Mouse (Mus musculus) G1E (cell line): ENCODE data around the gene Brk1. TPM values are rescaled to one million over a fixed set of nuclear protein-coding genes. Genes with fewer than 3 reads are reported as not detected.

ENCODE experiments used
- ATAC-seq: 2 replicates; pipeline ENCODE4 v1.8.0; 2016; ENCODE audit warnings: mild to moderate bottlenecking; ENCODE audit not compliant: insufficient number of reproducible peaks, poor library complexity, low FRiP score, severe bottlenecking; ENCODE audit errors: extremely low read depth
- DNase-seq: peaks from one replicate; pipeline ENCODE4 v3.0.0; 2012; ENCODE audit warnings: low spot score
- H3K27me3 ChIP-seq: 2 replicates; pipeline ENCODE4 v1.6.1; 2012; ENCODE audit warnings: mild to moderate bottlenecking, low read length, inconsistent platforms; ENCODE audit not compliant: insufficient read depth
- H3K36me3 ChIP-seq: replicated peaks from 2 replicates; pipeline ENCODE3; 2012; ENCODE audit warnings: mild to moderate bottlenecking, inconsistent platforms
- H3K4me1 ChIP-seq: 2 replicates; pipeline ENCODE4 v1.6.1; 2012; ENCODE audit warnings: low read depth, low read length, inconsistent platforms, mixed read lengths; ENCODE audit not compliant: insufficient read depth
- H3K4me3 ChIP-seq: 2 replicates; pipeline ENCODE4 v1.5.1; 2012; ENCODE audit warnings: low read depth, mild to moderate bottlenecking, inconsistent platforms, low read length, moderate library complexity, mixed read lengths
- H3K9me3 ChIP-seq: replicated peaks from 2 replicates; pipeline ENCODE4 v1.6.1; 2012; ENCODE audit warnings: inconsistent platforms
- CTCF ChIP-seq: IDR thresholded peaks from 2 replicates; pipeline ENCODE4 v1.5.1; 2012; ENCODE audit warnings: low read depth, low read length, inconsistent platforms, mixed read lengths
- GATA1 ChIP-seq: IDR thresholded peaks from 2 replicates; pipeline ENCODE4 v1.6.1; 2012; ENCODE audit warnings: borderline replicate concordance, low read length, inconsistent platforms, mixed read lengths
- GATA2 ChIP-seq: IDR thresholded peaks from 2 replicates; pipeline ENCODE4 v1.6.1; 2012; ENCODE audit warnings: low read depth, low read length, inconsistent platforms, borderline replicate concordance
- POLR2AphosphoS5 ChIP-seq: IDR thresholded peaks from 2 replicates; pipeline ENCODE4 v1.6.1; 2012; ENCODE audit warnings: low read depth, low read length, inconsistent platforms; ENCODE audit not compliant: insufficient replicate concordance
- TAL1 ChIP-seq: conservative IDR thresholded peaks from 2 replicates; pipeline ENCODE4 v1.6.1; 2012; ENCODE audit warnings: low read depth, low read length, inconsistent platforms, mixed read lengths
- polyA plus RNA-seq: library from polyadenylated mRNA; stranded (reverse); fragments of >175 nt; gene quantifications from 2 replicates; pipeline ENCODE4 v1.2.3, GENCODE M21; 2012
- total RNA-seq, 2 experiments: library from RNA; stranded (forward) in 1 of 2; stranded (reverse) in 1 of 2; fragments of 200-1000 nt in 1 of 2; fragments of >200 nt in 1 of 2; fragmentation: Nextera tagmentation in 1 of 2; gene quantifications; 2 replicates each; pipeline ENCODE4 v1.2.3; 2014 to 2017

Brk1 gene
- total and polyA plus RNA-seq, 3 experiments = 42.6 to 186 (median 167) TPM

DNA sequence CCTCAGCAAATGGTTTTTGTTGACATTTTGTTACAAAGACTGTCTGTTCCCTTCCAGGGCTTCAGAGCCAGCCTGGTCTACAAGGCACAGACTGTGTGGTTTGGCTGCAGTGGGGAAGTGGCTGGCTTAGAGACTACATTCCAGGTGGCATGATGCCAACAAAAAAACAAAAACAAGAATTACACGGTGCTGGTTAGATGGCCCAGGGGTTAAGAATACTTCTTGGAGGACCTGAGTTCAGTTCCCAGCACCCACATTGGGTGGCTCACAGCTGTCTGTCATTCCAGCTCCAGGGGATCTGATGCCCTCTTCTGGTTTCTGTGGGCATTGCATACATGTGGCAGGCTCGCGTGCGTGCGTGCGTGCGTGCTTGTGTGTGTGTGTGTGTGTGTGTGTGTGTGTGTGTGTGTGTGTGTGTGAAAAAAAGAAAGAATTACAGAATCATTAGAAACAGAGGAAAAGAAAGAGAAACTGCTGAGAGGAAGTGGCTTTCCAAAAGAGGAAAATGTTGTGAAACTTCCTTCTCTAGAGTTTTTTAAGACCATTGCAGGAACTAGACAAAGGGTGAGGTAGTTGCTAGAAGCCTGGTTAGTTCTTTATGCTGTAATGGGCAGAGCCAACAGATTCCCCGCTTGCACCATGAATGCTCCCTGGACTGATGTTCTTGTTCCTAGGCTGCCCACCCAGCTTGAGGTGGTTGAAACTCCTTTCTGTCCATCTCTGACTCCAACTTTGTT lies 58.6 kb downstream of the Brk1 start:
- H3K9me3 ChIP-seq = peaks cover 6% of the 10 kb centered on the region
- peaks cover 19% of the 10 kb centered on the region for H3K36me3 ChIP-seq
- TF ChIP-seq POLR2AphosphoS5 (no peak), GATA2 (no peak), TAL1 (no peak), GATA1 (no peak), CTCF (no peak)
- DNase-seq = no peak
- ATAC-seq = no peak
- H3K27me3 ChIP-seq = no peaks in the 10 kb centered on the region
- H3K4me1 ChIP-seq = peaks cover 17% of the 10 kb centered on the region
- H3K4me3 ChIP-seq = no peak overlapping the region

DNA sequence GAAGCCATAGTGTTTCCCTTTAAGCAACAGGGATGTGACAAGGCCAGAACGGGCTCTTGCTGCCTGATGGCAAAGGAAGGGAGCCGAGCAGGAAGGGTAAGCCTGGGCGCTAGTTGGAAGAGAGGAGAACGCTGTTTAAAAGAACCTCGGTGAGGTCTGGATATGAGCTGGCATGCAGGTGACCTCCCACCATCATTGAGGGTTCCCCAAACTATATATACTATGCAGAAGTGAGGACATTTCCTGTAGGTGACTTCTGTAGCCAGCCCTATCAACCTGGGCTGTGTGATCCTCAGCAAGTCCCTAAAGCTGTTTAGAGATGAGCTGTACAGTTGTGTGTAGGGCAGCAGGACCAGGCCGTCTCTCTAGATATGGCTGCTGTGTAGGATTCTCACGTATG lies 59.7 kb downstream of the Brk1 start:
- ATAC-seq (no peak), DNase-seq (no peak)
- H3K4me1 ChIP-seq = peaks cover 24% of the 10 kb centered on the region
- H3K36me3 ChIP-seq = peaks cover 20% of the 10 kb centered on the region
- TF ChIP-seq TAL1 (no peak), GATA2 (no peak), GATA1 (no peak), CTCF (no peak), POLR2AphosphoS5 (no peak)
- H3K4me3 ChIP-seq = no peak overlapping the region
- H3K9me3 ChIP-seq = peaks cover 6% of the 10 kb centered on the region
- H3K27me3 ChIP-seq = no peaks in the 10 kb centered on the region

Other genes starting within 250 kb of the Brk1 start
- 33.2 and 35.2 TPM in 2 replicates for gene Tada3, start 226.9 kb upstream of the Brk1 start, total RNA-seq (2014; fragmentation: Nextera tagmentation)
- 15.7 and 18.2 TPM in 2 replicates for gene Tada3, start 226.9 kb upstream of the Brk1 start, total RNA-seq (2017)
- 65.3 and 88.5 TPM in 2 replicates for gene Tada3, start 226.9 kb upstream of the Brk1 start, polyA plus RNA-seq
- 69.7 and 96.4 TPM in 2 replicates for gene Arpc4, start 226.7 kb upstream of the Brk1 start, total RNA-seq (2014; fragmentation: Nextera tagmentation)
- 263 and 271 TPM in 2 replicates for gene Arpc4, start 226.7 kb upstream of the Brk1 start, total RNA-seq (2017)
- 247 and 264 TPM in 2 replicates for gene Arpc4, start 226.7 kb upstream of the Brk1 start, polyA plus RNA-seq
- 43.3 and 47.6 TPM in 2 replicates for gene Ttll3, start 215.5 kb upstream of the Brk1 start, total RNA-seq (2014; fragmentation: Nextera tagmentation)
- 20.5 and 22.7 TPM in 2 replicates for gene Ttll3, start 215.5 kb upstream of the Brk1 start, total RNA-seq (2017)
- 10.2 and 15.1 TPM in 2 replicates for gene Ttll3, start 215.5 kb upstream of the Brk1 start, polyA plus RNA-seq
- gene Rpusd3, start 185.4 kb upstream of the Brk1 start, total RNA-seq (2014; fragmentation: Nextera tagmentation) = 8.7 and 20.2 TPM in 2 replicates
- 7.7 and 8.5 TPM in 2 replicates for gene Rpusd3, start 185.4 kb upstream of the Brk1 start, total RNA-seq (2017)
- 113 TPM in 2 replicates for gene Rpusd3, start 185.4 kb upstream of the Brk1 start, polyA plus RNA-seq
- gene Cidec, start 169.0 kb upstream of the Brk1 start, total RNA-seq (2014; fragmentation: Nextera tagmentation) = not detected in 2 replicates
- 0.06 and 0.27 TPM in 2 replicates for gene Cidec, start 169.0 kb upstream of the Brk1 start, total RNA-seq (2017)
- not detected in 2 replicates for gene Cidec, start 169.0 kb upstream of the Brk1 start, polyA plus RNA-seq
- gene Jagn1, start 162.2 kb upstream of the Brk1 start, total RNA-seq (2014; fragmentation: Nextera tagmentation) = 19.4 and 21.7 TPM in 2 replicates
- 12.9 and 14.0 TPM in 2 replicates for gene Jagn1, start 162.2 kb upstream of the Brk1 start, total RNA-seq (2017)
- gene Jagn1, start 162.2 kb upstream of the Brk1 start, polyA plus RNA-seq = 5.6 and 6.3 TPM in 2 replicates
- gene Il17re, start 146.3 kb upstream of the Brk1 start, total RNA-seq (2014; fragmentation: Nextera tagmentation) = not detected in 2 replicates
- gene Il17re, start 146.3 kb upstream of the Brk1 start, total RNA-seq (2017) = 0.17 and 0.22 TPM in 2 replicates
- not detected in 2 replicates for gene Il17re, start 146.3 kb upstream of the Brk1 start, polyA plus RNA-seq
- not detected in 2 replicates for gene Il17rc, start 133.3 kb upstream of the Brk1 start, total RNA-seq (2014; fragmentation: Nextera tagmentation)
- not detected in 2 replicates for gene Il17rc, start 133.3 kb upstream of the Brk1 start, total RNA-seq (2017)
- 0.07 and 0.17 TPM in 2 replicates for gene Il17rc, start 133.3 kb upstream of the Brk1 start, polyA plus RNA-seq
- 8.5 and 9.9 TPM in 2 replicates for gene Creld1, start 121.5 kb upstream of the Brk1 start, total RNA-seq (2014; fragmentation: Nextera tagmentation)
- 5.8 and 7.4 TPM in 2 replicates for gene Creld1, start 121.5 kb upstream of the Brk1 start, total RNA-seq (2017)
- 17.3 and 19.8 TPM in 2 replicates for gene Creld1, start 121.5 kb upstream of the Brk1 start, polyA plus RNA-seq
- not detected in 2 replicates for gene Prrt3, start 102.8 kb upstream of the Brk1 start, total RNA-seq (2014; fragmentation: Nextera tagmentation)
- gene Prrt3, start 102.8 kb upstream of the Brk1 start, total RNA-seq (2017) = under 0.01 and 0.12 TPM in 2 replicates
- gene Prrt3, start 102.8 kb upstream of the Brk1 start, polyA plus RNA-seq = not detected in 2 replicates
- gene Emc3, start 73.1 kb upstream of the Brk1 start, total RNA-seq (2014; fragmentation: Nextera tagmentation) = 54.4 and 56.1 TPM in 2 replicates
- gene Emc3, start 73.1 kb upstream of the Brk1 start, total RNA-seq (2017) = 34.8 and 37.1 TPM in 2 replicates
- 18.8 and 22.9 TPM in 2 replicates for gene Emc3, start 73.1 kb upstream of the Brk1 start, polyA plus RNA-seq
- gene Fancd2, start 73.1 kb upstream of the Brk1 start, total RNA-seq (2014; fragmentation: Nextera tagmentation) = 47.2 and 83.5 TPM in 2 replicates
- 32.9 and 41.1 TPM in 2 replicates for gene Fancd2, start 73.1 kb upstream of the Brk1 start, total RNA-seq (2017)
- gene Fancd2, start 73.1 kb upstream of the Brk1 start, polyA plus RNA-seq = 2.2 TPM in 2 replicates
- not detected in 2 replicates for gene Fancd2os, start 4.1 kb upstream of the Brk1 start, total RNA-seq (2014; fragmentation: Nextera tagmentation)
- 0.16 TPM in 1 of 2 replicates, not detected in the other for gene Fancd2os, start 4.1 kb upstream of the Brk1 start, total RNA-seq (2017)
- gene Fancd2os, start 4.1 kb upstream of the Brk1 start, polyA plus RNA-seq = not detected in 2 replicates
- gene Vhl, start 19.2 kb downstream of the Brk1 start, total RNA-seq (2014; fragmentation: Nextera tagmentation) = 9.0 and 12.5 TPM in 2 replicates
- gene Vhl, start 19.2 kb downstream of the Brk1 start, total RNA-seq (2017) = 25.4 and 26.1 TPM in 2 replicates
- gene Vhl, start 19.2 kb downstream of the Brk1 start, polyA plus RNA-seq = 6.4 and 7.9 TPM in 2 replicates
- gene Irak2, start 33.7 kb downstream of the Brk1 start, total RNA-seq (2014; fragmentation: Nextera tagmentation) = 7.4 and 21.2 TPM in 2 replicates
- 10.9 and 11.7 TPM in 2 replicates for gene Irak2, start 33.7 kb downstream of the Brk1 start, total RNA-seq (2017)
- 10.2 and 13.7 TPM in 2 replicates for gene Irak2, start 33.7 kb downstream of the Brk1 start, polyA plus RNA-seq
- 20.9 and 26.3 TPM in 2 replicates for gene Tatdn2, start 92.3 kb downstream of the Brk1 start, total RNA-seq (2014; fragmentation: Nextera tagmentation)
- 72.0 and 81.3 TPM in 2 replicates for gene Tatdn2, start 92.3 kb downstream of the Brk1 start, total RNA-seq (2017)
- gene Tatdn2, start 92.3 kb downstream of the Brk1 start, polyA plus RNA-seq = 33.1 and 34.5 TPM in 2 replicates
- gene Ghrl, start 115.1 kb downstream of the Brk1 start, total RNA-seq (2014; fragmentation: Nextera tagmentation) = not detected in 2 replicates
- gene Ghrl, start 115.1 kb downstream of the Brk1 start, total RNA-seq (2017) = 0.76 TPM in 1 of 2 replicates, not detected in the other
- not detected in 2 replicates for gene Ghrl, start 115.1 kb downstream of the Brk1 start, polyA plus RNA-seq
- 71.9 and 73.3 TPM in 2 replicates for gene Sec13, start 136.0 kb downstream of the Brk1 start, total RNA-seq (2014; fragmentation: Nextera tagmentation)
- 172 and 185 TPM in 2 replicates for gene Sec13, start 136.0 kb downstream of the Brk1 start, total RNA-seq (2017)
- gene Sec13, start 136.0 kb downstream of the Brk1 start, polyA plus RNA-seq = 17.7 and 30.9 TPM in 2 replicates